ENCODE assay signal across 30 mouse cellular contexts in genomic region chr19:58970826-58971225, GRCm38 (mm10). TPM values are rescaled to one million over a fixed set of nuclear protein-coding genes. Genes with fewer than 3 reads are reported as not detected.
DNase-seq lines count a peak whose midpoint lies in the region; ATAC-seq and TF ChIP-seq lines count a peak whose summit lies in the region.
"Had no signal": no experiment of that assay in that cellular context is flagged by ENCODE, and none has a peak within 500 bp of the region (broad histone marks: within the 10 kb centered on the region; RNA-seq: fewer than 3 reads in every experiment).

No protein-coding gene starts in this region.

- no peaks in the 10 kb centered on the region for H3K9me3 ChIP-seq in kidney, embryonic 16.5 days (ENCODE audit: low read length)
- no peaks in the 10 kb centered on the region for H3K9me3 ChIP-seq in limb, embryonic 10.5 days (replicated peaks)
- H3K9me3 ChIP-seq in limb, embryonic 14.5 days (ENCODE audit: control insufficient read depth, low read length) = no peaks in the 10 kb centered on the region
- H3K9me3 ChIP-seq: embryonic facial prominence, embryonic 10.5 days; embryonic facial prominence, embryonic 15.5 days; forebrain, embryonic 12.5 days; hindbrain, embryonic 10.5 days; hindbrain, embryonic 15.5 days; liver, embryonic 12.5 days; midbrain, embryonic 13.5 days had no signal

- H3K4me2 ChIP-seq in kidney, embryonic 16.5 days (replicated peaks; ENCODE audit: low read depth, low read length) = peak overlapping the region; percentile 16; the same call in 1 of the 2 replicates
- 0 out of 2 replicates have a peak overlapping the region, but pooled peaks have one; percentile 7 for H3K4me2 ChIP-seq in limb, embryonic 14.5 days (replicated peaks; ENCODE audit: low read depth, low read length, severe bottlenecking)
- H3K4me2 ChIP-seq: embryonic facial prominence, embryonic 15.5 days; forebrain, embryonic 12.5 days; hindbrain, embryonic 15.5 days; liver, embryonic 12.5 days; midbrain, embryonic 13.5 days had no signal

- peaks cover 5% of the 10 kb centered on the region; the same call in 1 of the 2 replicates for H3K27me3 ChIP-seq in kidney, embryonic 16.5 days (ENCODE audit: insufficient read depth, low read length)
- H3K27me3 ChIP-seq in limb, embryonic 10.5 days (ENCODE audit: low read depth, poor library complexity, severe bottlenecking) = peaks cover 33% of the 10 kb centered on the region
- H3K27me3 ChIP-seq in limb, embryonic 14.5 days (ENCODE audit: control insufficient read depth, insufficient read depth, low read length) = peaks cover 5% of the 10 kb centered on the region; the same call in 1 of the 2 replicates

- peak; percentile 48 for DNase-seq in embryo, embryonic 10.5 days (ENCODE audit: low spot score)
- DNase-seq in embryo, embryonic 11 days = no peak
- DNase-seq in kidney, adult 18-20 months = no peak
- DNase-seq in limb, embryonic 10.5 days (ENCODE audit: low spot score) = no peak
- DNase-seq in limb, embryonic 14.5 days (ENCODE audit: low spot score) = no peak
- no peak for DNase-seq in cerebellum, adult 8-10 months
- DNase-seq: adrenal gland, postnatal 10 days; cerebellum, adult 9-10 months; cerebellum, postnatal 36 days; forebrain, postnatal 0 days; gastrocnemius, postnatal 10 days; heart, postnatal 14 days; kidney, adult 11 months; liver, postnatal 0 days; lung, postnatal 36 days; right cerebral cortex, adult 18-20 months; right cerebral cortex, postnatal 4 days; thymus, postnatal 4 days had no signal

- no peaks in the 10 kb centered on the region for H3K4me1 ChIP-seq in kidney, embryonic 16.5 days (ENCODE audit: insufficient read depth, low read length)
- H3K4me1 ChIP-seq in limb, embryonic 10.5 days = peaks cover 38% of the 10 kb centered on the region
- peaks cover 7% of the 10 kb centered on the region for H3K4me1 ChIP-seq in limb, embryonic 14.5 days (ENCODE audit: control insufficient read depth, insufficient read depth, low read length)
- H3K4me1 ChIP-seq: embryonic facial prominence, embryonic 15.5 days; liver, embryonic 12.5 days had no signal

- TF ChIP-seq POLR2A in limb, embryonic 14.5 days (IDR thresholded peaks at IDR 0.05; ENCODE audit: borderline replicate concordance, extremely low read depth, insufficient read depth, insufficient read length) = no peak

- H3K9ac ChIP-seq in kidney, embryonic 16.5 days (replicated peaks; ENCODE audit: low read length) = no peak overlapping the region
- H3K9ac ChIP-seq in limb, embryonic 14.5 days (ENCODE audit: low read depth, low read length, severe bottlenecking) = no peak overlapping the region
- H3K9ac ChIP-seq: embryonic facial prominence, embryonic 15.5 days; forebrain, embryonic 12.5 days; forebrain, postnatal 0 days; hindbrain, embryonic 15.5 days; liver, embryonic 12.5 days; liver, postnatal 0 days; midbrain, embryonic 13.5 days had no signal

- peak overlapping the region; percentile 12 for H3K4me3 ChIP-seq in kidney, embryonic 16.5 days (ENCODE audit: low read length)
- peak overlapping the region; percentile 11; the same call in 1 of the 2 replicates for H3K4me3 ChIP-seq in limb, embryonic 10.5 days
- peak overlapping the region; percentile 14; the same call in 1 of the 2 replicates for H3K4me3 ChIP-seq in limb, embryonic 14.5 days (replicated peaks; ENCODE audit: low read length)
- H3K4me3 ChIP-seq: embryonic facial prominence, embryonic 10.5 days; embryonic facial prominence, embryonic 15.5 days; forebrain, embryonic 12.5 days; hindbrain, embryonic 10.5 days; hindbrain, embryonic 15.5 days; left cerebral cortex, adult 2 months; liver, embryonic 12.5 days; midbrain, embryonic 13.5 days had no signal

- 19% methylated on average over 13 of the region's 13 CpGs for WGBS in kidney, embryonic 16.5 days
- WGBS in limb, embryonic 10.5 days = 28% methylated on average over 13 of the region's 13 CpGs
- WGBS in limb, embryonic 14.5 days = 22% methylated on average over 13 of the region's 13 CpGs

- no peak for ATAC-seq in kidney, embryonic 16.5 days (ENCODE audit: low FRiP score, low TSS enrichment)
- ATAC-seq in limb, embryonic 14.5 days (ENCODE audit: low FRiP score, low read depth) = no peak
- ATAC-seq: forebrain, postnatal 0 days; inflammation-experienced regulatory T-cells, adult 6 months; liver, embryonic 12.5 days; liver, postnatal 0 days; midbrain, embryonic 13.5 days had no signal

- no peak overlapping the region for H3K27ac ChIP-seq in kidney, embryonic 16.5 days (ENCODE audit: low read length)
- H3K27ac ChIP-seq in limb, embryonic 10.5 days = no peak overlapping the region
- H3K27ac ChIP-seq in limb, embryonic 14.5 days (replicated peaks; ENCODE audit: low read depth, low read length) = no peak overlapping the region
- H3K27ac ChIP-seq: embryonic facial prominence, embryonic 10.5 days; embryonic facial prominence, embryonic 15.5 days; forebrain, embryonic 12.5 days; hindbrain, embryonic 10.5 days; hindbrain, embryonic 15.5 days; left cerebral cortex, adult 2 months; liver, embryonic 12.5 days; midbrain, embryonic 13.5 days had no signal

- no peaks in the 10 kb centered on the region for H3K36me3 ChIP-seq in kidney, embryonic 16.5 days (ENCODE audit: insufficient read depth, low read length)
- H3K36me3 ChIP-seq in limb, embryonic 10.5 days = no peaks in the 10 kb centered on the region
- no peaks in the 10 kb centered on the region for H3K36me3 ChIP-seq in limb, embryonic 14.5 days (ENCODE audit: control insufficient read depth, insufficient read depth, low read length)
- H3K36me3 ChIP-seq: embryonic facial prominence, embryonic 10.5 days; embryonic facial prominence, embryonic 15.5 days; forebrain, embryonic 12.5 days; G1E; hindbrain, embryonic 10.5 days; liver, embryonic 12.5 days; midbrain, embryonic 13.5 days had no signal

RNA-seq across cellular contexts. Expression of gene Hspa12a, which starts 27.4 kb away (rescaled TPM):
- 18.1 TPM in 2 replicates for polyA plus RNA-seq in kidney, embryonic 16.5 days (2015; fragmentation: Nextera tagmentation; extraction: Ambion mirVana)
- 3.1 and 3.6 TPM in 2 replicates for polyA plus RNA-seq in limb, embryonic 10.5 days (2016; fragmentation: Nextera tagmentation; extraction: Ambion mirVana)
- polyA plus RNA-seq in limb, embryonic 14.5 days (2012; rRNA removed) = 6.1 and 7.7 TPM in 2 replicates
- polyA plus RNA-seq in limb, embryonic 14.5 days (2014; fragmentation: Nextera tagmentation; extraction: Ambion mirVana) = 2.3 and 2.4 TPM in 2 replicates
- polyA plus RNA-seq: G1E had no signal

RNA-seq across cellular contexts. Expression of gene Eno4, which starts 27.6 kb away (rescaled TPM):
- 0.64 and 0.85 TPM in 2 replicates for polyA plus RNA-seq in kidney, embryonic 16.5 days (2015; fragmentation: Nextera tagmentation; extraction: Ambion mirVana)
- polyA plus RNA-seq in limb, embryonic 10.5 days (2016; fragmentation: Nextera tagmentation; extraction: Ambion mirVana) = 0.51 and 0.79 TPM in 2 replicates
- polyA plus RNA-seq in limb, embryonic 14.5 days (2012; rRNA removed) = 0.28 and 0.31 TPM in 2 replicates
- 0.17 and 0.19 TPM in 2 replicates for polyA plus RNA-seq in limb, embryonic 14.5 days (2014; fragmentation: Nextera tagmentation; extraction: Ambion mirVana)
- polyA plus RNA-seq: inflammation-experienced regulatory T-cells, adult 6 months; liver, postnatal 0 days; spleen, adult 2 months had no signal
